Mouse (Mus musculus) brain, adult 2 months (tissue): Measurements from ENCODE around the gene 2410131K14Rik.
A peak's percentile ranks its signal among the peaks of the same experiment; 100 is the strongest.

Experiments used
- DNase-seq: peaks from one replicate; pipeline ENCODE4 v3.0.0; 2011; ENCODE audit warnings: low read depth, low spot score

2410131K14Rik gene

DNA sequence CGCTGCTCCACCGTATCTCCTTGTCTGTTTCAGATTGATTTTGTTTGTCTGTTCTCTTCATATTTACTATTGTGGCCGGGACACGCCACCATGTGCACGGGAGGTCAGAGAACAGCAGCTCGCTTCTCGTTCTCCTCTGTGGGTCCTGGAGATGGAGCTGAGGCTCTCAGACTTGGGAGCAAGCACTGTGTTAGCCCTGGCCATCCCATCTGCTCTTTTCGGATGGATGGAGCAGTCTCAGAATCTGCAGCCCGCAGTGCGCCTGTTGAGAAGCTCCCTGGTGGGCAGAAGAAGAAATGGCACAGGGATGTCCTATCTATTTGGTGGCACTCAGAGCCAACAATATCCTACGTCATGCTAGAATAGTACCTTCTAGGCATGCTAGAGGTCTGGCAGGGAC lies 15.6 kb downstream of the 2410131K14Rik start:
- DNase-seq, result no peak

DNA sequence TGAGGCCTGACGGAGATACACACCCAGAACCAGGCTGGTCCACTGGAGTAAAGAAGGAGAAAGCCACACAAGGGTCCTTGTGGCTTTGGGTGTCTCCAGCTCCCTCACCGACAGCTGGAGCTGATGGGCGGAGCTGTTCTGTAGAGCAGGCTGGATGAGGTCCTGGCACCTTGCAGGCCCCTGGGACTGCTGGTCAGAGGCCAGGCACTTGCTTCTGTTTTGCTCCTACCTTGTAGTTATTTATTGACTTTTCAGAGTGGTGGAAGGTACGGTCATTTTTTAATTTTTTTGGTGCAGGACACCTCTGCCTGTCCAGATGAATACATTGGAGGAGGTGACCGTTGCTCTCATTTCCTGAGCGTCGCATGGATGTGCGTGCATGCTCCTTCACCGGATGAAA lies 16.2 kb downstream of the 2410131K14Rik start:
- DNase-seq, result no peak

DNA sequence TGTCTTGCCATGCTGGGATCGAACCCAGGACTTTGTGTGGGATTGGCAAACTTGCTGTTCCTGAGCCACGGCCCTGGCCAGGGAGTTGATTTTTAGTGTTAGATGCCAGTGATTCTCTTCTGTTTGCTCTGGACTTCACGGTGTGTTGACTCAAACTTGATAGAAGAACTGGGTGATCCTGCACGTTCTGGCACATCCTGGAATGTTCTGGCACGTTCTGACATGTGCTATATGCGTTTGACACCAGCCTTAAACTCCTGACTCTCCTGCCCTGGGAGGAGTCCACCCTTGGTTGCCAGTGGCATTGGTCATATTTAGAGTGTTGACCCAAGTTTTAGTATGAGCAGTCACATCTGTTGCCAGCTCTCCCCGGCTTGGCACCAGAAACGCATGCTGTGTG lies 17.4 kb downstream of the 2410131K14Rik start:
- no peak for DNase-seq

DNA sequence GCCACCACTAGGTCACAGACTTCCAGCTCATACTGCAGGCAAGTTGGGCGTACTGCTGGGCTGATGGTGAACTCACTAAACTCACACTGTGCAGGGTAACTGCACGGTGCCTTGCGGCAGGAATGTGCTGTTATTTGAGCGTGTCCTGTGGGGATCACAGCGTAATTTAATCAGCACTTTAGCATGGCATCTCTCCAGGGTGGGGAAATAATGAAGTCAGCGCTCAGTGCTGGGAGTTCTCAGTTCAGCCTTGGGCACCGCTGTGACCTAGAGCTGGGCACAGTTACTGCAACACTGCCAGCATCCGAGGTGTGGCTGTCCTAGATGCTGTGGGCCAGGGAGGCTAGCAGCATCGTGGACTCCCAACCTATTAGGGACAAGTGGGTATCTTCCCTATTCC lies 19.3 kb downstream of the 2410131K14Rik start:
- DNase-seq, result peak; percentile 52

DNA sequence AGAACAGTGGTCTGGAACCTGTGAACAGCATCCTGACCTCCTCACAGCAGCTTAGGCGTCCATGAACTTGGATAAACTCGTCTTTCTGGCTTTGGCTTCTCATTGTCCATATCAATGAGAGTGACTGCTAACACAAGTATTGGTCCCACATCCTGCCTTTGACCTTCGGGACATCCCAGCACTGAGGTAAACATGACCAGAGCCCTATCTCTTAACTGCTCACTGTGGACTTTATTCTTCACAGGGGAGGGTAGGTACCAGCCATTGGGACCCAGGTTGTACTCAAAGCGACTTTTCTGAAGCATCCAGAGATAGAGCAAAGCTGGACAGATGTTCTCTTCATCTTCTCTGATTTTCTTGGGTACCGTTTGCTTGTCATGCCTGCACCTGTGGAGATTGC lies 20.3 kb downstream of the 2410131K14Rik start:
- no peak for DNase-seq

DNA sequence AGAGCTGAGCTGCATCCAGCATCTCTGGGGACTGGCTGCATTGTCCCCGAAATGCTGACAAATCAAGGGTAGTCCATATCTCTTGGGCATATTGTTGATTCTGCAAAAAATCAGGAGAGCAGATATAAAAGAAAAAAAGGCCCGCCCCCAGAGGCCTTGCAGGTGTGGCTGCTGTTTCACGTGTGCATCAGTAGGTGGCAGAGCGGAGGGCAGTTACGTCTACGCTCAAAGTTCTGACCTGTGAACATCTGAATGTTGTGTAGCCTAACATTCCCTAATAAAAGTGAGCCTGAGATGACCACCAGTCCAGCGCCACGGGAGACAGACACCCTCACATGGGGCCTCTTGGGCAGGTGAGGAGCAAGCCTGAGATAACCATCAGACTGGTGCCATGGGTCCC lies 21.3 kb downstream of the 2410131K14Rik start:
- DNase-seq, result peak; percentile 54

DNA sequence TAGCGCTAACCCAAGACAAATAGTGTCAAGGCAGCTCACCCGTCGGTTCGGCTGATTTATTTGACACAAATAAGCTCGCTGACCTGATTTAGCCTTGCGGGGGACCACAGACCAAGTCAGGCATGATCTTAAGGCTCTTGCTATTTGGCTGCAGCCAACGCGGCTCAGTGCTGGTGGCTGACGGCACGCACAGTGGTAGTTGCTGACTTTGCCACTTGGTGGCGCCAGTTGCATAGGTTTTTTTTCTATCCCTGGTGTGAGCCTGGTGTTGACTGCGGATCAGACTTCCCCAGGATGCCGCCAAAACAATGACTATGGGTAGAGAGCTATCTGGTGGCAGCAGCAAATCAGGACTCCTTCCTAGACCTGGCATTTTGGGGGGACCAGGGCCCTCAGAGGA lies 24.0 kb downstream of the 2410131K14Rik start:
- peak; percentile 91 for DNase-seq

DNA sequence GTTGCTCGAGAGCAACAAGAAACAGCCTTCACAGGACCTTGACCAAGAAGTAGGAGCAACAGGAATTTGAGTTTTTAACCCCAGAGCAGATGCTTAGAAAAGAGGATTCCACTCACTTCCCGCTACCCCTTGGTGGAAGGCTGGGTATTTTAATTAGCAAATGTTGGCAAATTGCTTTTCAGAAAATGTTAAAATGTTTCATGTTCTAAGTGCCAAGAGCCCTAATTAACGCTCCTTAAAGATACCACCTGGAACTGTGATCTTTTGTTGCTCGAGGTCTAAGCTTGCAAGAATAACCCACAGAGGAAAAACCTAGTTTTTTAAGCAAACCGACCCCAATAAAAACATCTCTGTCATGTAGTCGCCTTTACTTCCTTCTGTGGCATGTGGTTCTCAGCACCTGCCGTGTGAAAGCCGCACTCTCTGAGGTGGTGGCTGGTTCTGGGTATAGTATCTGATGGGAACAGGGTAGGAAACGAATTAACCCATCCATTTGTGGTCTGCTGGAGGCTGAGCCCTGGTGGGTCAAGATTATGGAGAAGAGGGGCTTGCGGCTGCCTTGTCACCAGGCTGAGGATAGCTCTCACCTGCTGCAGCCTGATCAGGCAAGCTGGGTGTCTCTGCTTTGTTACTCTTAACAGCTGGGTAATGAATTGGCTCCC lies 26.6 kb downstream of the 2410131K14Rik start:
- DNase-seq, result no peak

DNA sequence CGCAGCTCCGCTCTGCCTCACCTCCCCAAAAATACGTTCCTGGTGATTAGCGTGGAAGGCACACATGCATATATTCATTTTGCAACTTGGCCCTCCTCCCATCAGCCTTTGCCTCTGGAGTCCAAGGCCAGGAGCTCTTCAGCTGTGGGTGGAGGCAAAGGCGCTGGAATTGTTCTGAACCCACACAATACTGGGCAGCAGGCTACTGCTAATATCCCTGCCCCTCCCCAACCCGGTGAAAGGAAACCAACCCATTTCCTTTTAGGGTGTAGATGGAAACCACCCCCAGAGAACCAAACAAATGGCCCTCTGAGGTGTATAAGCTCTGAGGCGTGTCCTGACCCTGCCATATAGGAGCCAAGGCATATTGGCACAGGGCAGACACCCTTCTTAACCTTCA lies 28.4 kb downstream of the 2410131K14Rik start:
- DNase-seq, result no peak

DNA sequence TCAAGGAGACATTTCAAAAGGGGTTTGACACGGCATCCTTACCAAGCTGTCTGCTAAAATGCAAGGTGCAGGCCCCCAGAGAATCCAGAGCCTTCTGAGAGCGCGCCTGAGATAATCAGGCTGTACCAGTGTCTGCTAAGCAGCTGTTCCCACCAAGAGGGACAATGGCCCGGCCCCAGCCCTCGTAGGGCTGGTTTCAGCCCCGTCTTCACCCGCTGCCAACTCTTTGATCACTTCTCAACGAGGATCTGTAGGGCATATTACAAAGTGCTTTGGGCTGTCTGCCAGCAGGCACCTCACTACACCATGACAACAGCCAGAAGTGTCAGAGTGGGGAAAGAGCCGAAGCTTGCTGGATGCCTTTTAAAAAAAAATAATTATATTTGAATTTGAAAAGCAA lies 29.5 kb downstream of the 2410131K14Rik start:
- peak; percentile 35 for DNase-seq

DNA sequence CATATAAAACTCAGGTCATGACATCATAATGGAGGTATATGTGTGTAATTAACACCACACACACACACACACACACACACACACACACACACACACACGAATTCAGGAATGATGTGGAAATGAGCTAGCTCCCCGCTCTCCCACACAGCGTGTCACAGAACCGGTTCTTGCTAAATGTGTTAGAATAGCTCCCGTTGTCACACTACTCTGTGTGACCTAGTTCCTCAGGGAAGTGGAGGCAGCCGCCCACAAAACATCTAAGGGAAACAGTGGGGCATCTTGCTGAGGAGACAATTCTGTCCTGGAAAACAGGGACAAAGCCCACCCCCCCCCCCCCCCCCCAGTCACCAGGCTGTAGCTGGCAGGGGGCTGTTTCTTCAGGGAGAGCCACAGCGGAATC lies 31.3 kb downstream of the 2410131K14Rik start:
- DNase-seq, result peak; percentile 86

DNA sequence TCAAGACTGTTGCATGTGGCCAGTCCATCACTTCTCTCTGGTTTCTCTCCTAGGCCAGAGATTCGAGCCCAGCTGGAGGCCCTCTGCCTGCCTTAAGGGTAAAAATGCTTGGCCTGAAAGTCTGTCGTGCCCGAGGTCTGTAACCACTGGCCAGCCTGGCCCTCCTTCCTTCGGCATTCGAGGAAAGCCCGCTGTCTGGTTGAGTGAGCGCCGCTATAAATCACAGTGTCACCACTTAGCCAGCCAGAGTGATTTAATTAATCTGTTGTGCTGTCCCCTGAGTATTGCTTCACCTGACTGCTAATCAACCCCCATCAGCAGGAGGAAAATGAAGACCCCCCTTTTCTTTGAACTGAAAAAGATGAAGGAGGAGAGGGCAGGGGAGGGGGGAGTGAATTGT lies 31.7 kb downstream of the 2410131K14Rik start:
- no peak for DNase-seq

DNA sequence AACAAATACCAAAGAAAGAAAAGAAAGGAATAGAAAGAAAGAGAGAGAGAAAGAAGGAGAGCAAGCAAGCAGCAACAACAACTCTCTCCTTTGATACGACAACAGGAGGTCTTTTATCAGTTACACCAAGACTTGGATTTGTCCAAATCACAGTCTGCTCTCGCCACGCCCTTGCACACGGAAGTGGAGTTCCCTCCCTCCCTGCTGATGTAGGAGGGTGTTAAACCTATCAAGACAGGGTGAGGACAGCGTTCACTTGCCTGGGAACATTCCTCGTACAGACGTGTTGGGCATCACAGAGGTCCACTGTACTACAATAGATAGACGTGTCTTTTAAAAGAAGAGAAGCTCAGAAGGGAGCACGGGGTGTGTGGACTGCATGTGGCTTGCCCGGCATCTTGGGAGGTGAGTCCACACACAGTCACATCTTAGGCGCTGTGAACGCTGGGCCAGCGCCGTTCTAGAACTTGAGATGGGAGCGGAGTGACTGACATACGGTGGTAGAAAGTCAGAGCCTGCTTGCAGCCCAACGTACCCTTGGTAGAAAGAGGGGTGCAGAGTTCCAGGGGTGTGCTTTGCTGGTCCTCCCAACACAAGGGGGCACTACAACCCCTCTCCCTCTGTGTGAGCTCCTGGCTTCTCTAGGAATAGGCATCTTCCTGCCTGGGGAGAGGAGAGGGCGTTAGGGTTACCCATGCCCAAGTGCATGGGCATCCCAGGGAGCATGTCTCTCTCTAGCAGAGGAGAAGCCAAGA lies 32.9 kb downstream of the 2410131K14Rik start:
- no peak for DNase-seq

DNA sequence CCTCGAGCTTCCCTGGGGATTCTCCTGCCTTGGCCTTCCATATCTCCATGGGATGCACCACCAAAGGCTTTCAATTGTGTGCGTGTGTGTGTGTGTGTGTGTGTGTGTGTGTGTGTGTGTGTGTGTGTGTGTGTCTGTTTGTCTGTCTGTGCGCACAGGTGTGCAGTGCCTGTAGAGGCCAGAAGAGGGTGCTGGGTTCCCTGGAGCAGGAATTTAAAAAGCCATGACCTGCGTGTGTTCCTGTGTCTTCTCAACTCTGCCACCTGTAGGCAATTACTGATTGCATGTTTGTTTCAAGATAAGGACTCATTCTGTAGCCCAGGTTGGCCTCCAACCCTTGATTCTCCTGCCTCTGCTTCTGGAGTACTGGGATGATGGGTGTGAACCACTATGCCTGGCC lies 46.4 kb downstream of the 2410131K14Rik start:
- no peak for DNase-seq

DNA sequence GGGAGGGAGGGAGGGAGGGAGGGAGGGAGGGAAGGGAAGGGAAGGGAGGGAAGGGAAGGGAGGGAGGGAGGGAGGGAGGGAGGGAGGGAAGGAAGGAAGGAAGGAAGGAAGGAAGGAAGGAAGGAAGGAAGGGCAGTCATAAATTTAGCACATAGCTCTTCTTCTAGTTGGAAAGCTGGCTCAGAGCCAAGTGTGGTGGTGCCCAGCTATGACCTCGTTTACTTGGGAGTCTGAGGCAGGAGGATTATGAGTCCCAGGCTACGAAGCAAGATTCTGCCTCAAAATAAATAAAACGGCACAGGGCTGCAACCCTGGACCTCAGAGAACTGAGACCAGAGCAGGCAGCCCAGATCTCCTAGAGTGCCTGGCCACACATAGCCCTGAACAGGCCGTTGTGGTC lies 47.4 kb downstream of the 2410131K14Rik start:
- DNase-seq, result no peak

DNA sequence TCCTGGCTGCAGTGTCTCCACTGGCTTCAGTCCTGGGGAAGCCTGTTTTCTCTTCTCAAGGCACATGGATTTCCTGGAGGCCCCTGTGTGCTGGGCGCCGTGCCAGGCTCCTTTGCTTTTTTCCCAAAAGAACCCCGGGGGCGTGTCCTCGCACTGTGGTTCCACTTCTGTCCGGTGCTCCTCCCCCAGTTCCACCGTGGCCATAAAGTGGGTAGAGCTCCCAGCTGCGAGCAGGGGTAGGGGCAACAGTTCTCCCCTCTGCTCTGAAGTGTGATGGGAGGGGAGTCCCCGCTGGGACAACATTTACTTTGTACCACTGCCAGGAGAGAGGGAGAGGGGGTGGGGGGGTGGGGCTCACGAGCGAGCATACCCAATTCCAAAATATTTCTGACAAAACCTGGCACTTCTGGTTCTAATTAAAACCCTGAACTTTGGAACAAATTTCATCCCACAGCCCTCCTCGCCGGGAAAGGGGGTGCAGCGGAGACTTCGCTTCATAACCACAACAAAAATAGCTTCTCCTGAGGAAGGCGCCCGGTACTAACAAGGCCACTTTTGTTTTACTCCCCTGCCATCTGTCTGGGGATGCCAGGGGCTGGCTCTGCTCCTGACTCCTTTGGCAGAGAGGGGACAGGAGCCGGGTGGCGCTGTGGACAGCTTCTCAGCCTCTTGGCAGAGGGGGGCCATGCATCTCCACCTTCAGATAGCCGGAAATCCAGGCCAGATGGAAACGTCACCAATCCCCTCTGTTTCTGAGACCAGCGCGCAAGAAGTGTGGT lies 49.2 kb downstream of the 2410131K14Rik start:
- DNase-seq, result peak; percentile 84

DNA sequence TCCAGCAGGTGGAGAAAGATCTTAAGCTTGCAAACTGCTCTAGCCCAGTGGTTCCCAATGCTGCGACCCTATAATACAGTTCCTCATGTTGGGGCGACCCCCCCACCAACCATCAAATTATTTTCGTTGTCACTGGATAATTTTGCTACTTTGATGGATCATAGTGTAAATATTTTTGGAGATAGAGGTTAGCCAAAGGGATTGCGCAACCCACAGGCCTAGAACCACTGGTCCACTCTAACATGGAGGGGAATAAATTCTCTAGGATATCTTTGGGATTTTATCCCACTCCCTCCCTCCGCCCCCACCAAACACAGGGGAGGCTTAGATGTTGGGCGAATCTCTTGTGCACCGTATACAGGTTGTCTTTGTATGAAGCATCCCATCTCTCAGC lies 49.8 kb downstream of the 2410131K14Rik start:
- no peak for DNase-seq

DNA sequence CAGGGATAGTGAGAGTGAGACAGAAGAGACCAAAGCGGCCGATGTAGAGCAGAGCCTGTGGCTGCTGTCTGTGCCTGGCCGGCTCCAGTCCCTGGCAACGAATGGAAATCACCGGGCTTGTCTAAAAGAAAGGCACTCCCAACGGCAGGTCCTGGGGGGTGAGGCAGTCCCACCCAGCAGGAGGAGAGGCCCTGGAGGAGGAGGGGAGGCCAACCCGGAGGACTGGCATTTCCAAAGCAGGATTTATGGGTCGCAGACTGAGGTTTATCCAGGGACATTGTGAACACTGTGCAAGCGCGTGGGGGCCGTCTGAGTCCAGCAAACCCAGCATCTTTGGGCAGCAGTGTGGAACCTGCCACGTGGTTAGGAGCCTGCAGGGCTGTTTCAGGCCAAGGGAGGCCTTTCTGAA lies 52.3 kb downstream of the 2410131K14Rik start:
- peak; percentile 33 for DNase-seq

DNA sequence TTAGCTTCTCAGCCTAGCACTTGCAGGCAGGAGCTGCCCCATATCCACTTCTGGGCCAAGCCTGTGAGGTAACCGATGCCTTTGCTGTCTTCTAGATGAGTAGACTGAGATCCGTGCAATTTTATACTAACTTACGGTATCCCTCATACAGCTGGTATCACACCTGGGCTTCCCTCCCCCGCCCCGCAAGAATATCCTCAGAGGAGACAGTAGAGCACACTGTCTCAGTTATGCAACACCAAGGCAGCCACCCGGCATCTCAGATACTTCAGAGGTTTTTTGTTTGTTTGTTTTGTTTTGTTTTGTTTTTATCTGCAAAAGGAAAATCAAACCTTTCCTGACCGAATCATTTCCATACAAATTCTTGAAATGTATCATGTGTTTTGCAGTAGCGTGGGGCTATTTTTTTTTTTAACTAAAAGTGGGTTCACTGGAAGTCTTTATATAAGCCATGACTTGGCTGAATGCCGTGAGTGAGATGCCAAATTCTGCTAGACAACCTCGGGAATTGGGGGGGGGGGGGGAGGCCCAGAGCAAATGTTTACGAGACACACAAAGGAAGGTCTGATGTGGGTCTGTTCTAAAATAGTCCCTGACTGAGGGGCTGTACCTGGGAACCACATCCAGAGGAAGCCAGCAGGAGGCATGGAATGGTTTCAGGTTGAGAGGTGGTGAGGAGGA lies 54.8 kb downstream of the 2410131K14Rik start:
- DNase-seq, result peak; percentile 53

DNA sequence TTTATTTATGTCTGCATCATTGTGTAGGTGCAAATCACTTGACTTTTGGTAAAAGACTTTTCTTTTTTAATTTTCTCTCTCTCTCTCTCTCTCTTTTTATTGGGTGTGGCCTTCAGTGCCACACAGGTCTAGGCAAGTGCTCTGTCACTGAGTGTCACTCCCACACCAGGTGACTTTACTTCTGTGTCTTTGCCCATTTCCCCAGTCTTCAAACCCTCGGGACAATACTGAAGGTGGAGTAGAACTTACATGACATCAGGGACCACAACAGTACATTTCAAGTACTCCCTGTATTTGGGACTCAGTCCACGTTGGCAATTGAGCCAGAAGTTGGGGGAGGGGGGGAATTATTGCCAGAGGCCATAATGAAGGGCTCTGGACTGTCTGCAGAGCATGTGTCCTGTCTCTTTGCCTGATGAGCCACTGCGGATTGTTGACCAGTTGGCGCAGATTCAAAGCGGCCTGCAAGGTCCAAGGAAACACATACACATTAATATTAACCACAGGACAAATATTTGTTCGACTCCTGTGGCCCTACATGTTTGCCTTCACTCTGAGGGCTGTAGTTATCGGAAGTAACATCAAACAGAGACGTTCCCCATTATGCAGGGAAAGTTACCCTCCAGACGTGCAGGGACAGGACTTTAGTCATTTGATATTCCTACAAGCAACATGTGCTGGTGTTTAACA lies 57.6 kb downstream of the 2410131K14Rik start:
- no peak for DNase-seq

DNA sequence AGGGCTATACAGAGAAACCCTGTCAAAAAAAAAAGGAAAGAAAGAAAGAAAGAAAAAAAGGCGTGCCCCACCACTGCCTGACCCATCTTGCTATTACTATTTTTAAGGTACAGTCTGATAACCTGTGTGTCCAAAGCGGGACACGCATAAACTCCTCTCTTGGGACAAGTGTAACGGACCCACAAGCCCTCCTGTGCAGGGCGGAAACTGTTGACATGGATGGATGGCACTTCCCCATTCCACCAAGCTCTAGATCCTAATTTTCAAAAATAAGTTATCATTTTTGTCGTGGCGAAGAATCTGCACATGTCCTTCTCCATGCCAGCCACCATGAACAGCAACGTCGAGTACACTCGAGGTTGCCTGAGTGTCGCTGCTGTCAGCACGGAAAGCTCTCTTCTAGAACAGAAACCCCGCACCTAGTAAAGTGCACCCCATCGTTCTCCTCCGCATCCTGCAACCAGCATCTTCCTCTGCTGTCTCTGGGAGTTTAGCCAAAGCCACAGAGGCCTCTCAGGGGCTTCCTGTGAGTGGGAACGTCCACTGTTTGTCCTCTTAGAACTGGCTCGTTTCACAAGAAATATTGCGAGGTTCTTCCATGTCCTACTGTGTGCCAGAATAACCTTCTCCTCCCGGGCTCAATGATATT lies 60.1 kb downstream of the 2410131K14Rik start:
- DNase-seq, result no peak
